ENCODE assay signal across 28 mouse cellular contexts in genomic region chr6:120905111-120905510, GRCm38 (mm10). TPM values are rescaled to one million over a fixed set of nuclear protein-coding genes. Genes with fewer than 3 reads are reported as not detected.
A peak's percentile ranks its signal among the peaks of the same experiment; 100 is the strongest.
DNase-seq lines count a peak whose midpoint lies in the region; ATAC-seq and TF ChIP-seq lines count a peak whose summit lies in the region.
"Had no signal": no experiment of that assay in that cellular context is flagged by ENCODE, and none has a peak within 500 bp of the region (broad histone marks: within the 10 kb centered on the region; RNA-seq: fewer than 3 reads in every experiment).

No protein-coding gene starts in this region.

- H3K27me3 ChIP-seq in kidney, embryonic 14.5 days (ENCODE audit: control insufficient read depth, insufficient read depth, low read length), result no peaks in the 10 kb centered on the region
- no peaks in the 10 kb centered on the region for H3K27me3 ChIP-seq in liver, postnatal 0 days (ENCODE audit: insufficient read depth, low read length)
- H3K27me3 ChIP-seq in forebrain, postnatal 0 days (ENCODE audit: insufficient read depth, low read length), result no peaks in the 10 kb centered on the region
- H3K27me3 ChIP-seq: CH12.LX; embryonic facial prominence, embryonic 15.5 days; forebrain, embryonic 13.5 days; heart, embryonic 15.5 days; limb, embryonic 15.5 days; midbrain, embryonic 13.5 days; neural tube, embryonic 13.5 days; stomach, embryonic 15.5 days had no signal

- no peaks in the 10 kb centered on the region for H3K4me1 ChIP-seq in kidney, embryonic 14.5 days (ENCODE audit: control insufficient read depth, insufficient read depth, low read length)
- peaks cover 10% of the 10 kb centered on the region for H3K4me1 ChIP-seq in liver, postnatal 0 days (ENCODE audit: insufficient read depth)
- H3K4me1 ChIP-seq in forebrain, postnatal 0 days (ENCODE audit: insufficient read depth), result no peaks in the 10 kb centered on the region
- H3K4me1 ChIP-seq: embryonic facial prominence, embryonic 10.5 days; embryonic facial prominence, embryonic 15.5 days; forebrain, embryonic 13.5 days; limb, embryonic 10.5 days; limb, embryonic 15.5 days; midbrain, embryonic 13.5 days; neural tube, embryonic 13.5 days; stomach, embryonic 15.5 days had no signal

- no peak overlapping the region for H3K9ac ChIP-seq in kidney, embryonic 14.5 days (ENCODE audit: low read depth, low read length)
- H3K9ac ChIP-seq in liver, postnatal 0 days (replicated peaks), result no peak overlapping the region
- no peak overlapping the region for H3K9ac ChIP-seq in forebrain, postnatal 0 days
- H3K9ac ChIP-seq: embryonic facial prominence, embryonic 15.5 days; forebrain, embryonic 13.5 days; heart, embryonic 15.5 days; limb, embryonic 15.5 days; midbrain, embryonic 13.5 days; neural tube, embryonic 13.5 days; stomach, embryonic 15.5 days had no signal

- TF ChIP-seq CTCF in liver, postnatal 0 days (IDR thresholded peaks at IDR 0.05; ENCODE audit: low read depth), result no peak
- TF ChIP-seq CTCF in forebrain, postnatal 0 days (IDR thresholded peaks at IDR 0.05; ENCODE audit: low read depth), result no peak

- H3K9me3 ChIP-seq in kidney, embryonic 14.5 days (ENCODE audit: control insufficient read depth, low read length), result no peaks in the 10 kb centered on the region
- H3K9me3 ChIP-seq in liver, postnatal 0 days (ENCODE audit: low read length), result no peaks in the 10 kb centered on the region
- H3K9me3 ChIP-seq in forebrain, postnatal 0 days (ENCODE audit: low read length), result no peaks in the 10 kb centered on the region
- H3K9me3 ChIP-seq: embryonic facial prominence, embryonic 10.5 days; embryonic facial prominence, embryonic 15.5 days; forebrain, embryonic 13.5 days; heart, embryonic 10.5 days; heart, embryonic 15.5 days; limb, embryonic 10.5 days; limb, embryonic 15.5 days; midbrain, embryonic 13.5 days; neural tube, embryonic 13.5 days; stomach, embryonic 15.5 days had no signal

- no peak for TF ChIP-seq EP300 in liver, postnatal 0 days (IDR thresholded peaks at IDR 0.05; ENCODE audit: low read depth)

- no peak overlapping the region for H3K27ac ChIP-seq in kidney, embryonic 14.5 days (ENCODE audit: low read depth, low read length)
- peak overlapping the region; percentile 57 for H3K27ac ChIP-seq in liver, postnatal 0 days (ENCODE audit: low read depth)
- H3K27ac ChIP-seq in forebrain, postnatal 0 days (ENCODE audit: low read depth, low read length), result no peak overlapping the region
- H3K27ac ChIP-seq: embryonic facial prominence, embryonic 10.5 days; embryonic facial prominence, embryonic 15.5 days; forebrain, embryonic 13.5 days; heart, embryonic 10.5 days; heart, embryonic 15.5 days; limb, embryonic 10.5 days; limb, embryonic 15.5 days; macrophage; midbrain, embryonic 13.5 days; neural tube, embryonic 13.5 days; stomach, embryonic 15.5 days had no signal

- peak; percentile 78 for DNase-seq in kidney, adult 11 months
- peak; percentile 73 to 86 for DNase-seq in kidney, adult 8-10 months
- DNase-seq in kidney, postnatal 10 days, result peak; percentile 37
- no peak for DNase-seq in liver, postnatal 0 days
- no peak for DNase-seq in lung, postnatal 25 days (ENCODE audit: low spot score)
- DNase-seq in right cerebral cortex, adult 2 months (ENCODE audit: low spot score in 2 of 2), result no peak
- DNase-seq in forebrain, postnatal 0 days, result no peak
- DNase-seq: adrenal gland, adult 8-10 months; cerebellum, adult 2 months; cerebellum, postnatal 25 days; gastrocnemius, postnatal 14 days; heart, adult 11 months; layer of hippocampus, postnatal 36 days; right cerebral cortex, postnatal 25 days had no signal

- H3K4me2 ChIP-seq in kidney, embryonic 14.5 days (replicated peaks; ENCODE audit: low read depth, low read length), result no peak overlapping the region
- no peak overlapping the region for H3K4me2 ChIP-seq in liver, postnatal 0 days (ENCODE audit: low read depth, low read length)
- no peak overlapping the region for H3K4me2 ChIP-seq in forebrain, postnatal 0 days (ENCODE audit: low read depth)
- H3K4me2 ChIP-seq: embryonic facial prominence, embryonic 15.5 days; forebrain, embryonic 13.5 days; heart, embryonic 15.5 days; limb, embryonic 15.5 days; midbrain, embryonic 13.5 days; neural tube, embryonic 13.5 days; stomach, embryonic 15.5 days had no signal

- no peak for ATAC-seq in kidney, embryonic 14.5 days (ENCODE audit: low FRiP score, low TSS enrichment)
- ATAC-seq in liver, postnatal 0 days, result peak; percentile 66
- no peak for ATAC-seq in forebrain, postnatal 0 days
- ATAC-seq: forebrain, embryonic 13.5 days; hindbrain, embryonic 16.5 days; midbrain, embryonic 13.5 days had no signal

- no peaks in the 10 kb centered on the region for H3K36me3 ChIP-seq in kidney, embryonic 14.5 days (ENCODE audit: control insufficient read depth, insufficient read depth, low read length)
- peaks cover 6% of the 10 kb centered on the region for H3K36me3 ChIP-seq in liver, postnatal 0 days (replicated peaks; ENCODE audit: insufficient read depth, low read length)
- H3K36me3 ChIP-seq in forebrain, postnatal 0 days (ENCODE audit: insufficient read depth), result no peaks in the 10 kb centered on the region
- H3K36me3 ChIP-seq: embryonic facial prominence, embryonic 10.5 days; embryonic facial prominence, embryonic 15.5 days; heart, embryonic 10.5 days; heart, embryonic 15.5 days; limb, embryonic 10.5 days; limb, embryonic 15.5 days; midbrain, embryonic 13.5 days; neural tube, embryonic 13.5 days; stomach, embryonic 15.5 days had no signal

- WGBS in kidney, embryonic 14.5 days, result 85% methylated on average over 5 of the region's 5 CpGs
- WGBS in liver, postnatal 0 days (ENCODE audit: insufficient replicate concordance), result 72% methylated on average over 5 of the region's 5 CpGs
- 78% methylated on average over 5 of the region's 5 CpGs for WGBS in forebrain, postnatal 0 days

- H3K4me3 ChIP-seq in kidney, embryonic 14.5 days (ENCODE audit: low read length), result no peak overlapping the region
- H3K4me3 ChIP-seq in liver, postnatal 0 days (ENCODE audit: low read depth, low read length), result no peak overlapping the region
- H3K4me3 ChIP-seq in forebrain, postnatal 0 days (ENCODE audit: low read depth, low read length), result no peak overlapping the region
- H3K4me3 ChIP-seq: embryonic facial prominence, embryonic 10.5 days; embryonic facial prominence, embryonic 15.5 days; forebrain, embryonic 13.5 days; heart, embryonic 10.5 days; heart, embryonic 15.5 days; limb, embryonic 10.5 days; limb, embryonic 15.5 days; midbrain, embryonic 13.5 days; neural tube, embryonic 13.5 days; stomach, embryonic 15.5 days had no signal

RNA-seq across cellular contexts. Expression of gene Bid, which starts 11.5 kb away (rescaled TPM):
- 19.6 and 25.1 TPM in 2 replicates for polyA plus RNA-seq in kidney, embryonic 14.5 days (2014; fragmentation: Nextera tagmentation; extraction: Ambion mirVana)
- polyA plus RNA-seq in liver, postnatal 0 days (2015; fragmentation: Nextera tagmentation; extraction: Ambion mirVana), result 24.6 and 24.7 TPM in 2 replicates
- total RNA-seq in forebrain, postnatal 0 days (2014; rRNA removed), result 26.9 and 27.3 TPM in 2 replicates
- polyA plus RNA-seq in forebrain, postnatal 0 days (2015; fragmentation: Nextera tagmentation; extraction: Ambion mirVana), result 38.4 and 44.9 TPM in 2 replicates

Comparison
In these comparisons a context has a peak if more than half of its experiments do, and no peak if none do; other contexts are left out.
1. DNase-seq: peak in kidney, adult 11 months (single experiment), kidney, adult 8-10 months (2 of 2) and kidney, postnatal 10 days (single experiment); none in liver, postnatal 0 days (single experiment), lung, postnatal 25 days (single experiment), right cerebral cortex, adult 2 months (0 of 2) and forebrain, postnatal 0 days (single experiment).